Mouse (Mus musculus) brain, adult 2 months (tissue): ENCODE measurements around the gene Dmrtb1.

Experiments
- DNase-seq: peaks from one replicate; pipeline ENCODE4 v3.0.0; 2011; ENCODE audit warnings: low read depth, low spot score

Dmrtb1 gene

GRCm38 (mm10) chr4:107681099-107681849, 2.8 kb downstream of the Dmrtb1 start:
- no peak for DNase-seq

- peak; percentile 29 for DNase-seq
These were observed 3.5 kb downstream of the Dmrtb1 start for GRCm38 (mm10) chr4:107680311-107681098.

- peak; percentile 36 for DNase-seq
These were observed 8.4 kb downstream of the Dmrtb1 start for GRCm38 (mm10) chr4:107675645-107676044.

- no peak for DNase-seq
These were observed 9.7 kb downstream of the Dmrtb1 start for GRCm38 (mm10) chr4:107674322-107674644.

- peak; percentile 93 for DNase-seq
These were observed 10.2 kb downstream of the Dmrtb1 start for GRCm38 (mm10) chr4:107673638-107674321.

- peak; percentile 36 for DNase-seq
These were observed 13.3 kb downstream of the Dmrtb1 start for GRCm38 (mm10) chr4:107670731-107671130.

- no peak for DNase-seq
These were observed 15.5 kb downstream of the Dmrtb1 start for GRCm38 (mm10) chr4:107668514-107668913.

GRCm38 (mm10) chr4:107660649-107661048, 23.4 kb downstream of the Dmrtb1 start:
- peak; percentile 36 for DNase-seq

GRCm38 (mm10) chr4:107653280-107653643, 30.8 kb downstream of the Dmrtb1 start:
- DNase-seq: no peak

- peak; percentile 84 for DNase-seq
These were observed 31.3 kb downstream of the Dmrtb1 start for GRCm38 (mm10) chr4:107652598-107653279.

GRCm38 (mm10) chr4:107651021-107651496, 33.0 kb downstream of the Dmrtb1 start:
- DNase-seq: peak; percentile 39

GRCm38 (mm10) chr4:107648959-107649485, 35.0 kb downstream of the Dmrtb1 start:
- DNase-seq: no peak

- no peak for DNase-seq
These were observed 42.4 kb downstream of the Dmrtb1 start for GRCm38 (mm10) chr4:107641624-107642023.

GRCm38 (mm10) chr4:107638303-107638702, 45.7 kb downstream of the Dmrtb1 start:
- no peak for DNase-seq

- DNase-seq: peak; percentile 59
These were observed 46.4 kb downstream of the Dmrtb1 start for GRCm38 (mm10) chr4:107637670-107638069.

- DNase-seq: no peak
These were observed 47.9 kb downstream of the Dmrtb1 start for GRCm38 (mm10) chr4:107636099-107636498.

- no peak for DNase-seq
These were observed 49.4 kb downstream of the Dmrtb1 start for GRCm38 (mm10) chr4:107634631-107635030.

- DNase-seq: no peak
These were observed 55.1 kb downstream of the Dmrtb1 start for GRCm38 (mm10) chr4:107628921-107629411.

GRCm38 (mm10) chr4:107628226-107628625, 55.8 kb downstream of the Dmrtb1 start:
- DNase-seq: no peak
